Mouse (Mus musculus): Measurements from ENCODE around the gene Nhlrc4. TPM values are rescaled to one million over a fixed set of nuclear protein-coding genes. Genes with fewer than 3 reads are reported as not detected.

The Nhlrc4 gene
- 0.10 and 0.46 TPM in 2 replicates for polyA plus RNA-seq (2015; fragmentation: Nextera tagmentation; extraction: Ambion mirVana)

DNA sequence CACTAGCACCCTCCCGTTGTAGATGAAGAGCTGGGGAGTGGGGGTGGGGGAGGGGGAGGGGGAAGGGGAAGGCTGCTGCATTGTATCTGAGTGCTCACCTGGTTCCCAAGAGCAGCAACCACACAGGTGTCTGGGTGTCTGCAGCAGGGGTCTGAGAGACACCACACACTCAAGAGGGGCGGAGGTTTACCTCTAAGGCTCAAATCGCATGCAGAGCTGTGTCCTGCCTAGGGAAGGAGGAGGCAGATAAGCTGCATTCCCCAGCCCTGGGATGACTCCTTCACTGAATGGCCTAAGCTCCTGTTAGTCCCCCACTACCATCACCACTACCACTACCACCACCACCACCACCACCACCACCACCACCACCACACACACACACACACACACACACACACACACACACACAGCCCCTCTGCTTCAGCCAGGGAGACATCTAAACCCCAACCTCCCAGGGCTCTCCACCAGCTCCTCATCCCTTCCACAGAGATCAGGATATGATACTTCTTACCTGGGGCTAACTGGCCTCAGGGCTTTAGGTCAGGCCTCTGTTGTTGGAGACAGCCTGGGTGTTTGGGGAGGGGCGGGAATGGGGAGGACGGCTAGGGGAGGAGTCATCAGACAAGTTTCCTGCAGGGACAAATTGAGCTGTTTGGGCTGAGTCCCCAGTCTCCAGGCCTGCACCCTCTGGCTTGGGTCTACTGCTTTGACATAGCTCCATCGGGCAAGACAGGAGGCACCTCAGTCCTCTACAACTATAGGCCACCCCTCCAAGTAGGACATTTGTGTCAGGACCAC is at the start of gene Nhlrc4, which contains the start of gene Pigq:
Nhlrc4 (minus strand) TSS at position 596 of the 798 bp plus-strand sequence.
Pigq (minus strand) TSS at position 571 of the 798 bp plus-strand sequence.
- Histone ChIP-seq H3K4me1 (replicated peaks) (peaks cover 14% of the 10 kb centered on the region), H3K27me3 (replicated peaks) (no peaks in the 10 kb centered on the region), H3K9ac (no peak within 1 kb of the TSS), H3K4me3 (replicated peaks) (no peak within 1 kb of the TSS), H3K27ac (no peak within 1 kb of the TSS), H3K36me3 (no peaks in the 10 kb centered on the region), H3K9me3 (no peaks in the 10 kb centered on the region), H3K4me2 (replicated peaks) (no peak within 1 kb of the TSS)
- ATAC-seq: no peak
- WGBS: 53% methylated on average over 6 of the region's 6 CpGs

DNA sequence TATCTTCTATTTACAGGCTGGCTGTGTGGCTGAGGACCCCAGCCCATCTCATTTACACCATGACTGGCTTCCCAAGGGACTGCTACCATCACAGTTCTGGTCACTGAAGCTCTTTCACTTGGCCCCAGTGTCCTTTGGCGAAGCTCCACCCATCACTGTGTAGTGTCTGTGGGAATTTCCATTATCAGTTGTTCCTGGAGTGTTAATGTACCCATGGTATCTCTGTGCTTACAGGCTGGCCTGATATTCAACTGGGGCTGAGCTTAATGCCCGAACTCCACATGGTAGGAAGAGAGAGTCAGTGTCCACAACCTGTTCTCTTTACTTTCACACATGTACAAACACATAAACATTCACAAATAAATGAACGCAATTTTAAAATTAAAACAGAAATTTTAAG is 48.7 kb upstream of the Nhlrc4 start:
- H3K4me2 ChIP-seq (replicated peaks): no peak overlapping the region
- no peak overlapping the region for H3K9ac ChIP-seq
- H3K4me1 ChIP-seq (replicated peaks): no peaks in the 10 kb centered on the region
- H3K27ac ChIP-seq: no peak overlapping the region
- H3K4me3 ChIP-seq (replicated peaks): no peak overlapping the region
- WGBS: 91% methylated on average over 3 of the region's 3 CpGs
- H3K9me3 ChIP-seq: no peaks in the 10 kb centered on the region
- H3K36me3 ChIP-seq: peaks cover 9% of the 10 kb centered on the region; the same call in 1 of the 2 replicates
- H3K27me3 ChIP-seq (replicated peaks): no peaks in the 10 kb centered on the region
- no peak for ATAC-seq

DNA sequence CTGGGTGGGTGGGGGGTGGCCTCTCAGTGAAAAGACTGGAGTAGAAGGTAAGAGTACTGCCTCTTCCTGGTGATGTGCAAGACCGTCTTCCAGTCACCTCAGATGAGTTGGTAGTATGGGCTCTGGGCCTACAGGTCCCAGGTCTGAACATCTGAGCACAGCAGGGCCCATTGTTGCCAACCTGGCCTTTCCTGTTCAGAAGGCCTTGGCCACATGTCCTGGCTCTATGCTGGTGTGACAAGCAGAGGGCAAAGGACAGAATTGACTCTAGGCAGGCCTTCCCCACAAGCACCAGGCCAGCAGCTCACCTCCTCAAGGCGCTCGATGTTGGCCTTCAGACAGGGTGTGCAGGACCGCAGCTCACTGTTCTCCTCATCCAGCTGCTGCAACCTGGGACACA is 47.5 kb upstream of the Nhlrc4 start:
- WGBS: 95% methylated on average over 4 of the region's 4 CpGs
- no peak for ATAC-seq
- Histone ChIP-seq H3K4me1 (replicated peaks) (no peaks in the 10 kb centered on the region), H3K36me3 (peaks cover 8% of the 10 kb centered on the region; the same call in 1 of the 2 replicates), H3K27me3 (replicated peaks) (no peaks in the 10 kb centered on the region), H3K9me3 (no peaks in the 10 kb centered on the region), H3K4me2 (replicated peaks) (no peak overlapping the region), H3K27ac (no peak overlapping the region), H3K9ac (no peak overlapping the region), H3K4me3 (replicated peaks) (no peak overlapping the region)

DNA sequence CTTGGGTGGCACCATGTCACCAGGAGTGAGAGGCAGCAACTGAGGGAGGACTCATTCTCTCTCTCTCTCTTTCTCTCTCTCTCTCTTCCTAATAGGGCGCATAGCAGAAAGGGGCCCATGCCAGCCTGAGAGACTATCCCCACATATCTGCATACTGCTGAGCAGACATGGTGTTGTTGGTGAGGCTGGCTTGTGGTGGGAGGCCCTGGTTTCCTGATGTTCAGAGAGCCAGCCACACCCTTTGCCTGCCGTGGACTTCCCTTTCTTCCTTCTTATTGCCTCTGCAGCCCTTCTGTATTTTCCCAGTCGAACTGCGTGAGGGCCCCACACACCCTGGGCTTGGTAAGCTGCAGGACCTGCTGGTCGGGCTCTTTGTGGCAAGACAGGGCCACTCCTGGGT is 45.6 kb upstream of the Nhlrc4 start:
- no peak overlapping the region for H3K9ac ChIP-seq
- H3K9me3 ChIP-seq: no peaks in the 10 kb centered on the region
- WGBS: 78% methylated on average over 5 of the region's 5 CpGs
- no peak overlapping the region for H3K4me3 ChIP-seq (replicated peaks)
- no peaks in the 10 kb centered on the region for H3K4me1 ChIP-seq (replicated peaks)
- H3K27me3 ChIP-seq (replicated peaks): no peaks in the 10 kb centered on the region
- H3K27ac ChIP-seq: no peak overlapping the region
- peaks cover 8% of the 10 kb centered on the region; the same call in 1 of the 2 replicates for H3K36me3 ChIP-seq
- ATAC-seq: no peak
- H3K4me2 ChIP-seq (replicated peaks): no peak overlapping the region

- peak within 1 kb of the TSS; percentile 73 for H3K4me2 ChIP-seq (replicated peaks)
- H3K4me1 ChIP-seq (replicated peaks): peaks cover 24% of the 10 kb centered on the region; the same call in 1 of the 2 replicates
- H3K36me3 ChIP-seq: peaks cover 1% of the 10 kb centered on the region; the same call in 1 of the 2 replicates
- under 1% methylated on average over 89 of the region's 91 CpGs for WGBS
- peak within 1 kb of the TSS; percentile 89 for H3K9ac ChIP-seq
- peak; percentile 99 for ATAC-seq
- no peaks in the 10 kb centered on the region for H3K27me3 ChIP-seq (replicated peaks)
- no peaks in the 10 kb centered on the region for H3K9me3 ChIP-seq
- H3K4me3 ChIP-seq (replicated peaks): peak within 1 kb of the TSS; percentile 75
- peak within 1 kb of the TSS; percentile 83 for H3K27ac ChIP-seq
Measured at GRCm38 (mm10) chr17:25985306-25986294, 40.8 kb upstream of the Nhlrc4 start, which contains the start of gene Capn15. Capn15 (minus strand) TSS chr17:25985796.

- H3K27ac ChIP-seq: peak overlapping the region; percentile 83
- peak overlapping the region; percentile 89 for H3K9ac ChIP-seq
- WGBS: 12% methylated on average over 17 of the region's 17 CpGs
- no peaks in the 10 kb centered on the region for H3K9me3 ChIP-seq
- no peaks in the 10 kb centered on the region; the same call in 1 of the 2 replicates for H3K36me3 ChIP-seq
- no peak for ATAC-seq
- peak overlapping the region; percentile 75 for H3K4me3 ChIP-seq (replicated peaks)
- H3K4me1 ChIP-seq (replicated peaks): peaks cover 24% of the 10 kb centered on the region; the same call in 1 of the 2 replicates
- no peaks in the 10 kb centered on the region for H3K27me3 ChIP-seq (replicated peaks)
- H3K4me2 ChIP-seq (replicated peaks): peak overlapping the region; percentile 73
Measured at GRCm38 (mm10) chr17:25984556-25985305, 40.0 kb upstream of the Nhlrc4 start.

DNA sequence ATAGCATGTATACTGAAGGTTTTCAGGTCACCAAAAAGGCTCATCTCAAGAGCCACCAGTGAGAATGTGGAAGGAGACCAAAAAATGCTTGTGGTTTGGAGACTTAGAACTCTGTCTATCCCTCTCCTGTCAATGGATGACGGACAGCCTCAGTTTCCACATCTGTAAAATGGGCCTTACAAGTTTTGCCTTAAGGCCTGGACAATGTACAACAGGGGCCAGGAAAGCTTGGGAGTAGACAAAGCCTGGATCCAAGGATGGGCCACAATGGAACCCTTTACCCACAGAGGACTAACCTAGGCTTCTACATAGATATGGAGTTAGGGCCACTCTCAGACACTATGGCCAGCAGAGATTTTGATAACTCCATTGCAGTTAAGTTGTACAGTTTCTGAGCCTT is 39.3 kb upstream of the Nhlrc4 start:
- H3K9ac ChIP-seq: peak overlapping the region; percentile 5; the same call in 1 of the 2 replicates
- ATAC-seq: no peak
- H3K27ac ChIP-seq: no peak overlapping the region
- WGBS: 100% methylated on average over 1 of the region's 1 CpGs
- no peaks in the 10 kb centered on the region for H3K27me3 ChIP-seq (replicated peaks)
- H3K4me2 ChIP-seq (replicated peaks): peak overlapping the region; percentile 73
- no peaks in the 10 kb centered on the region for H3K9me3 ChIP-seq
- no peaks in the 10 kb centered on the region for H3K36me3 ChIP-seq
- H3K4me3 ChIP-seq (replicated peaks): peak overlapping the region; percentile 75; the same call in 1 of the 2 replicates
- peaks cover 26% of the 10 kb centered on the region; the same call in 1 of the 2 replicates for H3K4me1 ChIP-seq (replicated peaks)

GRCm38 (mm10) chr17:25982913-25983312 is 38.2 kb upstream of the Nhlrc4 start:
- no peak for ATAC-seq
- H3K27ac ChIP-seq: no peak overlapping the region

DNA sequence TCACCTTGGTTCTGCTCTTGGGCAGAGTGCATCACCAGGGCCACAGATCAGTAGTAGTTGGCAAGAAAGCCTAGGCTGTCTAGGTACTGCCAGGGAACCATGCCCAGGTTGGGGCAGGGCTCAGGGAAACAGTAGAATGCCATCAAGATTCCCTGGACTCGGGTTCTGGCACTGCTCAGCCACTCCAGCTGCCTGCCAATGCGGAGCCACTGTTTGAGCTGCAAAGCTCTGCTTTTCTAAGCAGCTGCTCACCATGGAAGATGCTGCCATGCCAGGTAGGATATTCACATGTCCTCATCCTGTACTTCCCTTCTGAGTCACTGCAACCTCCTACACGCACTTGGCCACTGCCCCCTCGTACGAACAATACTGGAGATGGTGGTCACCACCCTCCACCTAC is 36.1 kb upstream of the Nhlrc4 start:
- 78% methylated on average over 5 of the region's 5 CpGs for WGBS
- no peak overlapping the region for H3K9ac ChIP-seq

More at GRCm38 (mm10) chr17:25982913-25983312, 38.2 kb upstream of the Nhlrc4 start:
- no peaks in the 10 kb centered on the region for H3K36me3 ChIP-seq
- no peak overlapping the region for H3K4me3 ChIP-seq (replicated peaks)
- WGBS: 87% methylated on average over 3 of the region's 3 CpGs
- peaks cover 27% of the 10 kb centered on the region; the same call in 1 of the 2 replicates for H3K4me1 ChIP-seq (replicated peaks)
- H3K9me3 ChIP-seq: no peaks in the 10 kb centered on the region
- no peak overlapping the region for H3K4me2 ChIP-seq (replicated peaks)
- no peak overlapping the region for H3K9ac ChIP-seq
- H3K27me3 ChIP-seq (replicated peaks): no peaks in the 10 kb centered on the region

DNA sequence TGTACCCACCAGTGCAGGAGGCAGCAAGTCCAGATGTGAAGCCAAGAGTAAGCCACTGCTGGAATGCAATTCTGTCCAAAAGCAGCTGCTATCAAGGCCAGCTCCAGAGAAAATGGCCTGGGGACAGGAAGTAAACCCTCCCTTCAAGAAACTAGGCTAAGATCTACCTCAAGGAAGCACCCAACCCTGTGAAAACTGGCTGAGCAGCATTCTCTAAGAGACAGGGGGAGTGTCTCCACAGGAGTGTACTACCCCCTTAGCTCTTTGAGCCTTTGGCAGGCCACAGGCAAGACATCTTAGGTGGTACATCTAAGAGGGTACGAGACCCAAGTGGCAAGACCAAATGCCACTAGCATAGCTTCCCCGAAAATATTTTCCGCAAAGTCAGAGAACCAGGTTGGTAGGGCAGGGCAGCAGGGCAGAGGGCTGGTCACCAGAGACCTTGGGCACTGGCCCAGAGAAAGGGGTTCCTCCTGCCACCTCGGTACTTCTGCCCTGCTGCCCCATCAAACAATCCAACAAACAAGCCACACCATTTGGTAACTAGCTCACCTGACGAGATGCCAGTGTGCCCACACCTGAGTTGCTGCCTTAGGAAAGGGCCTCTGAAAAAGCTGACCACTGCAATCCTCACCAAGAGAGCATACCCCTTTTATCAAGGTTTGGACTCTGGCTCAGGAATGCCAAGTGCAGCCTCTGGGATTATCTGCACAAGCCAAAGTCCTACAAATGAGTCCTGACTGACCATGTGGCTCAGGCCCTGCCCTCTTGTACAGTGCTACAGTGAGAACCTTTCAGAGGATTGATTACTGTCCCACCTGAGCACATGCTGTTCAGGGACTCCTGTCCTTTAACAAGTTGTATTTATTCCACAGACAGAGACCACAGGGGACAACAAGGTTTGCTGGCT is 35.3 kb upstream of the Nhlrc4 start:
- Histone ChIP-seq H3K4me3 (replicated peaks) (no peak overlapping the region), H3K4me2 (replicated peaks) (0 out of 2 replicates have a peak overlapping the region, but pooled peaks have one; percentile 1), H3K27ac (peak overlapping the region; percentile 57; the same call in 1 of the 2 replicates), H3K4me1 (replicated peaks) (peaks cover 27% of the 10 kb centered on the region; the same call in 1 of the 2 replicates), H3K36me3 (no peaks in the 10 kb centered on the region), H3K9ac (no peak overlapping the region), H3K27me3 (replicated peaks) (no peaks in the 10 kb centered on the region), H3K9me3 (no peaks in the 10 kb centered on the region)
- 85% methylated on average over 5 of the region's 5 CpGs for WGBS
- peak; percentile 74 for ATAC-seq

More for the DNA sequence above, 36.1 kb upstream of the Nhlrc4 start:
- no peaks in the 10 kb centered on the region for H3K27me3 ChIP-seq (replicated peaks)
- H3K4me3 ChIP-seq (replicated peaks): no peak overlapping the region
- no peak overlapping the region for H3K4me2 ChIP-seq (replicated peaks)
- H3K4me1 ChIP-seq (replicated peaks): peaks cover 27% of the 10 kb centered on the region; the same call in 1 of the 2 replicates
- ATAC-seq: no peak
- no peaks in the 10 kb centered on the region for H3K36me3 ChIP-seq
- no peaks in the 10 kb centered on the region for H3K9me3 ChIP-seq
- H3K27ac ChIP-seq: peak overlapping the region; percentile 57; the same call in 1 of the 2 replicates

Measured in intestine, embryonic 15.5 days (tissue).